Mouse (Mus musculus) bone marrow, adult 2 months (tissue): ENCODE results near the gene Prtg. TPM values are rescaled to one million over a fixed set of nuclear protein-coding genes. Genes with fewer than 3 reads are reported as not detected.

Source experiments
- H3K27ac ChIP-seq: fragments of 200-500 bp; 2 replicates; pipeline ENCODE4 v1.5.1; 2012; ENCODE audit warnings: low read depth, mild to moderate bottlenecking, control low read depth, inconsistent platforms, low read length; ENCODE audit not compliant: control insufficient read depth, poor library complexity, insufficient read depth
- H3K4me1 ChIP-seq: fragments of 200-500 bp; 2 replicates; pipeline ENCODE4 v1.6.1; 2011; ENCODE audit warnings: low read length; ENCODE audit not compliant: control insufficient read depth, insufficient read depth
- H3K4me3 ChIP-seq: fragments of 200-500 bp; replicated peaks from 2 replicates; pipeline ENCODE3; 2011; ENCODE audit warnings: mild to moderate bottlenecking, low read depth, low read length, control low read depth; ENCODE audit not compliant: control insufficient read depth
- CTCF ChIP-seq: fragments of 200-500 bp; IDR thresholded peaks from 2 replicates; pipeline ENCODE4 v1.5.1; 2011; ENCODE audit warnings: low read length, control low read depth; ENCODE audit not compliant: control insufficient read depth, insufficient read depth
- POLR2A ChIP-seq: fragments of 200-500 bp; IDR thresholded peaks from 2 replicates; pipeline ENCODE4 v1.6.1; 2011; ENCODE audit warnings: low read depth, mild to moderate bottlenecking, control low read depth, low read length, borderline replicate concordance; ENCODE audit not compliant: control insufficient read depth
- WGBS: fragments of 180-500 bp; shearing (Covaris S2); methylation state at CpG from one replicate; pipeline ENCODE4 v1.1.7; 2018; 5-methylcytosine and 5-hydroxymethylcytosine counted together
- polyA plus RNA-seq: library from polyadenylated mRNA; stranded (reverse); fragments of >200 nt; gene quantifications from 2 replicates; pipeline ENCODE4 v1.2.4, GENCODE M21; 2011; ENCODE audit warnings: low replicate concordance; ENCODE audit not compliant: missing spikeins, insufficient read depth, insufficient read length

Gene Prtg
- polyA plus RNA-seq, 1 experiment, result 0.55 TPM

- no peaks in the 10 kb centered on the region for H3K4me1 ChIP-seq
- no peak overlapping the region for H3K4me3 ChIP-seq
- H3K27ac ChIP-seq, result no peak overlapping the region
- WGBS, result 65% methylated on average over 2 of the region's 2 CpGs
- TF ChIP-seq CTCF, result no peak
- no peak for TF ChIP-seq POLR2A
Measured at GRCm38 (mm10) chr9:72875878-72876277, 69.2 kb downstream of the Prtg start.

- TF ChIP-seq CTCF (no peak), POLR2A (no peak)
- 3% methylated on average over 11 of the region's 11 CpGs for WGBS
- Histone ChIP-seq H3K4me1 (no peaks in the 10 kb centered on the region), H3K27ac (no peak overlapping the region), H3K4me3 (no peak overlapping the region)
Measured at GRCm38 (mm10) chr9:72877905-72878304, 71.2 kb downstream of the Prtg start.

- no peak overlapping the region for H3K27ac ChIP-seq
- no peak for TF ChIP-seq POLR2A
- TF ChIP-seq CTCF, result no peak
- 73% methylated on average over 6 of the region's 6 CpGs for WGBS
- H3K4me1 ChIP-seq, result no peaks in the 10 kb centered on the region
- H3K4me3 ChIP-seq, result no peak overlapping the region
Measured at GRCm38 (mm10) chr9:72878656-72879055, 72.0 kb downstream of the Prtg start.

- Histone ChIP-seq H3K4me3 (no peak overlapping the region), H3K27ac (no peak overlapping the region), H3K4me1 (no peaks in the 10 kb centered on the region)
- 79% methylated on average over 3 of the region's 3 CpGs for WGBS
- TF ChIP-seq CTCF, result no peak
- no peak for TF ChIP-seq POLR2A
Measured at GRCm38 (mm10) chr9:72879601-72880000, 72.9 kb downstream of the Prtg start.

- WGBS, result 84% methylated on average over 16 of the region's 16 CpGs
- Histone ChIP-seq H3K27ac (no peak overlapping the region), H3K4me1 (no peaks in the 10 kb centered on the region), H3K4me3 (no peak overlapping the region)
- no peak for TF ChIP-seq CTCF
- no peak for TF ChIP-seq POLR2A
Measured at GRCm38 (mm10) chr9:72880225-72880960, 73.7 kb downstream of the Prtg start.

- H3K4me3 ChIP-seq, result no peak overlapping the region
- no peak overlapping the region for H3K27ac ChIP-seq
- H3K4me1 ChIP-seq, result no peaks in the 10 kb centered on the region
- 38% methylated on average over 15 of the region's 15 CpGs for WGBS
- TF ChIP-seq POLR2A (no peak), CTCF (no peak)
Measured at GRCm38 (mm10) chr9:72881026-72881768, 74.5 kb downstream of the Prtg start.

- 5% methylated on average over 3 of the region's 3 CpGs for WGBS
- peak; percentile 55 for TF ChIP-seq CTCF
- TF ChIP-seq POLR2A, result no peak
- H3K4me1 ChIP-seq, result no peaks in the 10 kb centered on the region
Measured at GRCm38 (mm10) chr9:72883940-72884339, 77.3 kb downstream of the Prtg start.

GRCm38 (mm10) chr9:72889777-72890176, 83.1 kb downstream of the Prtg start:
- no peak overlapping the region for H3K4me3 ChIP-seq
- TF ChIP-seq POLR2A, result no peak
- TF ChIP-seq CTCF, result no peak
- H3K4me1 ChIP-seq, result no peaks in the 10 kb centered on the region
- H3K27ac ChIP-seq, result no peak overlapping the region
- WGBS, result 69% methylated on average over 1 of the region's 1 CpGs

More at GRCm38 (mm10) chr9:72883940-72884339, 77.3 kb downstream of the Prtg start:
- Histone ChIP-seq H3K4me3 (no peak overlapping the region), H3K27ac (no peak overlapping the region)
